Mouse (Mus musculus) CH12F3 (cell line): ENCODE measurements around the gene Hyal3.

Source experiments
- in situ Hi-C: fragments of 300-500 bp; cut with MboI; formaldehyde crosslinking; loops from 2 replicates; pipeline ENCODE4 v1.14.3; 2020; ENCODE audit warnings: low sequenced_read_pairs

Hyal3 gene

GRCm38 (mm10) chr9:107593101-107593976 is 12.7 kb downstream of the Hyal3 start:
- in situ Hi-C loops = no loop called here

DNA sequence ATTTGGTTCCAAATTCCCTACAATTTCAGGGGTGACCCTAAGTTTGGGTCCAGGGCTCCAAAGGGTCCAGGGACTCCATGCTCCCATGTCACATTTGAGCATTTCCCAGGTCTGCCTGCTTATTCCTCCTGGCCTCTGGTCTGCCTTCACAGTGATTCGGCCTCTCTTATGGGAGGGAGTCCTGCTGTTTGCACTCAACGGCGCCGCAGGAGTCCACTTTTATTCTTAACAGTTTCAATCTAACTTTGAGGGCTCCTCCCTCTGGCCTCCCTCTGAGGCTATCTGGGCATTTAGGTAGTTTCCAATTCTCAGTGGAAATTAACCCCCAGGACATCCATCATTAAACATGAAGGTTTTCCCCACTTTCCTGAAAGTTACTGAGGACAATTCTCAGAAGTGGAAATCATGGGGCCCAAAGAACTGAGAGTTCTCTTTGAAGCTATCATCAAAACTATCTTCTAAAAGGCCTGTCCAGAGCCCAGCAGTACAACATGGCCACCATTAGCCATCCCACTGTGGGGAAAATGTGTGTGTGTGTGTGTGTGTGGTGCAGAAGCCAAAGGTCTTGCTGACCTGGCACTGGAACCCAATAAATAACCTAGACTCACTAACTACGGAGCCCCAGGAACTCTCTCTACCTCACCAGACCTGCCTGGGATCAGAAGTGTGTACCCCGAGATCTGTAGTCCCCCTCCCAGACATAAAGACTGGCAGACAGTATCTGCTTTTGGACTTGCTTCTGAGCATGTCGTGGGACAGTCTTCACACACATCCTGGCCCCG is 13.9 kb downstream of the Hyal3 start:
- in situ Hi-C loops = no loop called here

DNA sequence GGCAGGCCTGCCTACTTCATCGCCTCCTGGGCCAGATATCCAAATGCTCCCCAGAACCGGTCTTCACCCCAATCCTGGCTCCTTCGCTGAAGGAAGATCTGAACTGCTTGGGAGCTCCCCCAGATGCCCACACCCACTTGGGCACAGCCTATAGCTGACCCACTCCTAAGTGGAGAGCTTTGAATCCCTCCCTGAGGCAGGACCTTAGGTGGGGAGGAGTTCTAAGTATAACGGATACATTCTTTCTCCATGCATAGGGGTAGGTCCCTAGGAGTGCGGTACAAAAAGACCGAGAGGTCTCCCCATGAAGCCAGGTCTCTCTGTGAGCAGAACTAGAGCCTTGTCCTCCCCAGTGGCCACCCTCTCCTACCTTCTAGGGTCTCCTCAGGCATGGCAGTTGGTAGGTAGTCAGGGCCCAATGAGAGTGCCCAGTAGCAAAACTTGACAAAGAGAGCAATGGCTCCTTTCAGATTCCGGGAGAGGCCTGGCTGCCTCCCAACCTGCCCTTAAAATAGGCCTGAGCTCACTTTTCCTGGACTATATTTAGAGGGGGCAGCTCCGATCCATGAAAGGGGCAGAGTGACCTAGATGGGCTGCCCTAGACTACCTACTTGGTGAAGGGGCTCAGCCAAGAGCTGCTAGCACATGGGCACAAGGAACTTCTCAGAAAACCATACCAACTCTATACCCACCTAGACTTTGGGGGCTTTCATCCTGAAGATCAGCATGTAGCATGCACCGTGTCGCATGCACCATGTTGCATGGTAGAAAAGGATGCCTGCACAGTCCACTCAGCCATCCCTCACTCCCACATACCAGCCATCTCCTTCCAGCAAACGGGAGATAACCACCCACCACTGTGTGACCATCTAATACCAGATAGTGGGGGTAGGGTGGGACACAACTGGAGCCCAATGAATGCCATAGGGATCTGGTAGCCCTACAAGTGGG is 16.3 kb downstream of the Hyal3 start:
- in situ Hi-C loops = no loop called here

GRCm38 (mm10) chr9:107598385-107598784 is 17.8 kb downstream of the Hyal3 start:
- in situ Hi-C loops = no loop called here

- in situ Hi-C loops = no loop called here
These were observed 18.8 kb downstream of the Hyal3 start for GRCm38 (mm10) chr9:107599433-107599832.

GRCm38 (mm10) chr9:107599842-107600241 is 19.2 kb downstream of the Hyal3 start:
- in situ Hi-C loops = no loop called here

GRCm38 (mm10) chr9:107600745-107601144 is 20.1 kb downstream of the Hyal3 start:
- in situ Hi-C loops = no loop called here

GRCm38 (mm10) chr9:107601275-107601674 is 20.7 kb downstream of the Hyal3 start:
- in situ Hi-C loops = no loop called here

GRCm38 (mm10) chr9:107602068-107602648 is 21.5 kb downstream of the Hyal3 start:
- in situ Hi-C loops = no loop called here

DNA sequence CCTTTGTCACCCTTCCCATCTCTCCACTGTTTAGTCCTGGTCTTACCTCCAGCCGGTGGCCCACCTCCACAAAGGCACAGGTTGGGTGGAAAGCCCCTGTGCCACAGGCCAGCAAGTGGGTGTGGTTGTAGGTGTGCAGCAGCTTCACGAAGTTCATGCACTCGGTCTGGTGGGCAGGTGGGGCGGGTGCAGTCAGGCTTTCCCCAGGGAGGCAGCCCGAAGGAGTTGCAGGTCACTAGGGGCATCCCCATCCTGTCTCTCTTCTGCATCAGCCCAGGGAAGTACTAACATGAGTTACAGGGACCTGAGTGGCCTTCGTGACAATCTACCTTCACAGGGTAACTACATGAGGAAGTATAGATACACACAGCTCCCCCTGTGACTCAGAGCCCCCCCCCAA is 22.6 kb downstream of the Hyal3 start:
- in situ Hi-C loops = no loop called here

GRCm38 (mm10) chr9:107605041-107605661 is 24.5 kb downstream of the Hyal3 start:
- in situ Hi-C loops = no loop called here

- in situ Hi-C loops = no loop called here
These were observed 26.0 kb downstream of the Hyal3 start for GRCm38 (mm10) chr9:107606591-107606990.

DNA sequence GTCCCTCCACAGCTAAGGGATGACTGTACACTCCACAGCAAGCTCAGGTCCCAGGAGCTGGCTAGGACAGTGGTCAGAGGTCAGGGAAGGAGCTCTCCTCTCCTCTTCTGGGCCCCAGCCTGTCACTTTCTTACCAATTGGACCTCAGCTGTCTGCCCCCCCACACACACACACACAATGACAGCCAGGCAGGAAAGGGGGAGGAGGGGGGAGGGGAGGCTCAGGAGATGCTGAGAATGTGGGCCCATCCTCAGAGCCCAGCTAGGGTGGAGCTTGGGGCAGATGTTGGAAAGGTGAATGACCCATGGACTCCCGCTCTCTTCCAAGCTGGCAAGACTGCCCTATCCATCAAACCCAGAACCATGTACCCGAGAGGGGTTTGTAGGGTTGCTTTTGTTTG is 26.4 kb downstream of the Hyal3 start:
- in situ Hi-C loops = no loop called here

- in situ Hi-C loops = no loop called here
These were observed 27.1 kb downstream of the Hyal3 start for GRCm38 (mm10) chr9:107607653-107608245.

GRCm38 (mm10) chr9:107608741-107609432 is 28.3 kb downstream of the Hyal3 start, which contains the start of gene Sema3b:
Sema3b (minus strand) TSS chr9:107609229.
- in situ Hi-C loops = no loop called here

DNA sequence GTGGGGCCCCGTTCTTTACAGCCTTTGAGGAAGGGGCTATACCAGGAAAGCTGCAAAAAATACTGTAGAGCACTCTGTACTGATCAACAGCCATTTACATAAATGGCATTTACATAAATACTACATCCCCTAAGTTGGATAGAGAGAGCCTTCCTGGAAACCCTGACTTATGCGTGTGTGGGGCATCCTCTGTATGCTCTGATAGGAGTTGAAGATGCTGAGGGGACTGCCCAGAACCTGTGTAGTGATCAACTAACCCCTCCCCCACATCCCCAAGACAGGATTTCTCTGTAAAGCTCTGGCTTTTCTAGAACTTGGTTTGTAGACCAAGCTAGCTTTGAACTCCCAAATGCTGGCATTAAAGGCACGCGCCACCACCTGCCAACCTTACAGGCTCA is 28.8 kb downstream of the Hyal3 start:
- in situ Hi-C loops = no loop called here

DNA sequence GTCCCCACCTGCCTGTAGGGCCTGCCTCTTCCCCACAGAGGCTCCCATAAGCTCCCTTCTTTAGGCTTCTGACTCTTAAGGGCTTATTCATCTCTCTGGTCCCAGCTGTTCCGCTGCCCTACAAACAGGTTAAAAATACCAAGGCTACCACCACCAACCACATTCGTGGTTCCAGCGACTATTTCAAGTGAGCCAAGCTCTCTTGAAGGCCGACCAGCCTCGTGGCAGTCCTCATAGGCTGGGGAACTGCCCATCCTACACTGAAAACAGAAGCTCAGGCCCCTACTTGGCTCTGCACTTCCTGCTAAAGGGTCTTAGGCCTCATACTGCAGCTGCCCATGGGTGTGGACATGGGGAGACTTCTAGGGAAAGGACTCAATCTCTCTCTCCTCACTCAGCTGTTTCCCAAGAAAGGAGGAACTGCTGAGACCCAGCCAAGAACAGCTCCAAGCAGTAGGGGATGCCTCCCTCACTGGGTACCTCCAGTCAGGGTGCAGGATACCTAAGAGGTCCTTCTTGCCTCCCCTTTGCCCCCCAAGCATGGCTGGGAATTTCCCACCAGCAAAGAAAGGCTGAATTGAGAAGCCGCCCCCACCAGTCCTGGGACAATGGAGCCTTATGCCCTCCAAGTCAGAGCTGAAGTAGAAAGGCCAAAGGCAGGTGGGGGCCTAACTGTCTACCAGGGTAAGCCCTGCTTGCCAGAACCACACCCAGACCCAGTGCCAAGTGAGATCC is 31.0 kb downstream of the Hyal3 start:
- in situ Hi-C loops = no loop called here

DNA sequence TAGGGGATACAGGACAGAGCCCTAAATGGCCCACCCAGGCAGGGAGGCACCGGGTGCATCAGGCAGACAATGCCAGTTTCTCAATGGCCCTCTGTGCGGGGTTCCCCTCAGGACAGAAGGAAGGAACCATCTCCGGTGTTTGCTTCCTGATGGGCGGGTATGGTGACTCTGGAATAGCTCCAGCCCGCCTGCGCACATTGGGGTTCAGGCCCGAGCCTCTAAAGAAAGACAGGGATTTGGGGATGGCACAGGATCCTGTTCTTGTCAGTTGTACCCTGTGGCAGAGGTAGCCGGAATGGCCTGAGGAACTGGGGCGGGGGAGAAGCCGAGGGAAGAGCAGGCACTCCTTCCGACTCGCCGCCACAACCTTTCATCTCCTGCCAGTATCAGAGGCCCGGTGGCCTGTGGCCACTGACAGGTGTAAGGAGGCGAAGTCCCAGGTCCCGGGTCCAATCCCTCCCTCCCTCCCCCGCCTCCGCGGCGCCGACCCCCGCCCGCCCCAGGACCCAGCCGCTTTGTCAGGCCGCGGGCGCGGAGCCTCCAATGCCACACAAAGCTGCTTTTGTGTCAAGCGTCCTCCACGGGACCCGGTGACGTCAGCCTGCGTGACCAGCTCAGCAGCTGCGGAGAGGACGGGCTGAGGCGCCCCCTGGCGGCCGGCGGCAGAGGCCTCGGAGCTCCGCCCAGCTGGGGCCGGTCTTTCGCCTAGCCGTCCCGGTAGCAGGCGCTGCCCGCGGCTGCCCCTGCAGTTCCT is 31.8 kb downstream of the Hyal3 start:
- in situ Hi-C loops = no loop called here
